15 mouse cellular contexts compared by ENCODE assay signal in the genomic region with DNA sequence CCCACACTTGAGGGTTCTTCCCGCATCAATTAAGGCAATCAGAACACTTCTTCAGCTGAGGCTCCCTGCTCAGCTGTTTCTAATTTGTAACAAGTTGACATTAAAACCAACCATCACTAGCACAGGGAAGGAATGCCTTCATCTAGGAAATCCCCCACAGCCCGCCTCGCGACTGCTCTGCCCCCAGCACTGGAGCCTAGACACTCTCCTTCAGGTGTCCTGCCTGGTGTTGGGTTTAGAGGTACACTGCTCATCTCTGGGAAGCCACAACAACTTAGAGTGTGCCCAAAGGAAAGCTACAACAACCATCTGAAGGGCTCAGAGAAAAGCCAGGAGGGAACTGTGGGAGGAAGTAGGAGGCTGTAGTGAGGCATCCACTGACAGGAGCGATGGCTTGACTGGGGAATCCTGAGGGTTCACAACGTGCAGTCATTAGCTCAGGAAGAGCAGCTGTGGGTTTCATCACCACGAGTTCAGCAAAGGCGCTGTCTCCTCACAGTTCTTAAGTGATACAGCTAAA. TPM values are rescaled to one million over a fixed set of nuclear protein-coding genes. Genes with fewer than 3 reads are reported as not detected.
A peak's percentile ranks its signal among the peaks of the same experiment; 100 is the strongest.
DNase-seq lines count a peak whose midpoint lies in the region; TF ChIP-seq lines count a peak whose summit lies in the region.
"Had no signal": no experiment of that assay in that cellular context is flagged by ENCODE, and none has a peak within 500 bp of the region (broad histone marks: within the 10 kb centered on the region; RNA-seq: fewer than 3 reads in every experiment).

No protein-coding gene starts in this region.

- DNase-seq in right cerebral cortex, adult 2 months (ENCODE audit: low spot score in 2 of 2), result peak; percentile 57 to 62
- DNase-seq in right cerebral cortex, postnatal 4 days, result no peak
- peak; percentile 31 to 70 for DNase-seq in frontal cortex, adult 2 months (ENCODE audit: extremely low spot score in 1 of 2, low spot score in 1 of 2)
- peak; percentile 32 to 59 for DNase-seq in left cerebral cortex, adult 2 months (ENCODE audit: extremely low spot score in 1 of 2, low spot score in 2 of 2)
- DNase-seq in telencephalon, adult 2 months (ENCODE audit: low read depth, low spot score), result peak; percentile 71
- DNase-seq in adrenal gland, postnatal 36 days, result no peak
- DNase-seq in B cell, adult 2 months, result no peak
- DNase-seq: cerebellum, adult 9-10 months; kidney, postnatal 36 days; liver; retina, postnatal 1 day had no signal

- H3K27ac ChIP-seq in left cerebral cortex, adult 2 months, result no peak overlapping the region
- H3K27ac ChIP-seq: heart, embryonic 15.5 days; hindbrain, embryonic 13.5 days; lung, embryonic 15.5 days; neural tube, embryonic 12.5 days had no signal

- intact Hi-C loops in left cerebral cortex, adult 2 months (cut with DNase I), result loop anchor here (1.0 kb wide), 1 partner anchor 103 kb away; no protein-coding TSS in a partner anchor

- no peak overlapping the region for H3K4me3 ChIP-seq in left cerebral cortex, adult 2 months
- H3K4me3 ChIP-seq: heart, embryonic 15.5 days; hindbrain, embryonic 13.5 days; lung, embryonic 15.5 days; neural tube, embryonic 12.5 days had no signal

- no peak for TF ChIP-seq CTCF in left cerebral cortex, adult 2 months (IDR thresholded peaks at IDR 0.05)

RNA-seq across cellular contexts. Expression of a gene that starts 30.8 kb away (rescaled TPM):
- polyA plus RNA-seq in frontal cortex, adult 2 months (2012; rRNA removed), result 15.5 and 21.1 TPM in 2 replicates
- 10 to 100 TPM; 63.3 to 64.0 TPM for total RNA-seq in left cerebral cortex, adult 2 months (2021)
- 1 to 10 TPM; 2.2 to 2.9 TPM for total RNA-seq in adrenal gland, postnatal 36 days (2021)

Comparison
In these comparisons a context has a peak if more than half of its experiments do, and no peak if none do; other contexts are left out.
1. DNase-seq: peak in right cerebral cortex, adult 2 months (2 of 2), frontal cortex, adult 2 months (2 of 2), left cerebral cortex, adult 2 months (2 of 2) and telencephalon, adult 2 months (single experiment); none in right cerebral cortex, postnatal 4 days (single experiment), adrenal gland, postnatal 36 days (0 of 2) and B cell, adult 2 months (0 of 2).
2. RNA of a gene that starts 30.8 kb away (total RNA-seq): 63.3 to 64.0 TPM in left cerebral cortex, adult 2 months; 2.2 to 2.9 TPM in adrenal gland, postnatal 36 days; every median in the first group is over 10 times any median in the second.